Mouse (Mus musculus) myocyte (in vitro differentiated cells): ENCODE results near the gene Sbf2.

Experiments
- E2F4 ChIP-seq: IDR thresholded peaks from one replicate; pipeline ENCODE4 v1.6.1; 2011; ENCODE audit warnings: mild to moderate bottlenecking, control low read depth, moderate library complexity; ENCODE audit not compliant: insufficient read depth
- MAX ChIP-seq: IDR thresholded peaks from one replicate; pipeline ENCODE4 v1.6.1; 2011; ENCODE audit warnings: low read depth, mild to moderate bottlenecking, control low read depth
- MYOD1 ChIP-seq, 3 experiments: IDR thresholded peaks; one replicate each; pipeline ENCODE4 v1.6.1; 2011; ENCODE audit warnings: control low read depth in 2 of 3, low read depth in 2 of 3, mild to moderate bottlenecking in 2 of 3, moderate library complexity in 1 of 3; ENCODE audit not compliant: insufficient read length in 2 of 3, control insufficient read depth in 1 of 3
- MYOG ChIP-seq, 3 experiments: IDR thresholded peaks; one replicate each; pipeline ENCODE4 v1.6.1; 2011; ENCODE audit warnings: control low read depth in 2 of 3, low read depth in 2 of 3, mild to moderate bottlenecking in 2 of 3; ENCODE audit not compliant: insufficient read length in 2 of 3, control insufficient read depth in 1 of 3, insufficient read depth in 1 of 3
- POLR2A ChIP-seq: IDR thresholded peaks from one replicate; pipeline ENCODE4 v1.6.1; 2011; ENCODE audit warnings: low read depth, mild to moderate bottlenecking, control low read depth, moderate library complexity; ENCODE audit not compliant: insufficient read length
- TCF12 ChIP-seq: IDR thresholded peaks from one replicate; pipeline ENCODE4 v1.6.1; 2011; ENCODE audit warnings: mild to moderate bottlenecking, control low read depth; ENCODE audit not compliant: poor library complexity, insufficient read depth, severe bottlenecking
- TCF3 ChIP-seq: IDR thresholded peaks from one replicate; pipeline ENCODE4 v1.6.1; 2011; ENCODE audit warnings: low read depth, control low read depth; ENCODE audit not compliant: insufficient read length
- USF1 ChIP-seq: IDR thresholded peaks from one replicate; pipeline ENCODE4 v1.6.1; 2011; ENCODE audit warnings: low read depth, mild to moderate bottlenecking, control low read depth, moderate library complexity

DNA sequence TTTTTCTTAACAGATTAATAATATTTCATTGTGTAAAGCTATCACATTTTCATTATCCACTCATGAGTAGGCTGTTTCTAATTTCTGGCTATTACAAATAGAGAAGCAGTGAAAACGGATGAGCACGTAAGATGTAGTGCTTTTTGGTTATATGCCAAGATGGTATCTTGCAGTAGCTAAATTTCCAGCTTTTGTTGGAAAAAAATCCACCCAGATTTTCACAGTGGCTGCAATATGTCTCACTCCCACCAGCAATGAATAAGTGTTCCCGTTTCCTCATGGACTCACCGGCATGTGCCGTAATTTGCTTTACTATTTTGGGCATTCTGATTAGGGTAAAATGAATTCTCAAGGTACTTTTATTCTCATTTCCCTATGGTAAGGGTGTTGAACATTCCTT, 129.7 kb downstream of the Sbf2 start:
- no peak for TF ChIP-seq POLR2A
- TF ChIP-seq E2F4, result no peak
- no peak for TF ChIP-seq TCF3
- TF ChIP-seq MYOG (IDR thresholded peaks at IDR 0.05; ENCODE audit: control insufficient read depth in 1 of 3, insufficient read depth in 1 of 3, insufficient read length in 2 of 3, low read depth in 2 of 3), result no peak
- TF ChIP-seq TCF12, result no peak
- TF ChIP-seq USF1, result no peak
- TF ChIP-seq MYOD1 (IDR thresholded peaks at IDR 0.05; ENCODE audit: control insufficient read depth in 1 of 3, insufficient read length in 2 of 3, low read depth in 2 of 3), result no peak
- no peak for TF ChIP-seq MAX
